Mouse (Mus musculus) embryonic stem cell, embryonic (primary cell): ENCODE measurements at regions not wholly inside any gene's neighbourhood (a gene's known extent, or its start where the extent isn't known, plus 50 kb on each side); places are given as distances from the start of the nearest gene placed in this dataset.

Experiments
- CTCF ChIA-PET, 4 experiments: fragments of 300-600 bp in 2 of 4; fragments of 350-600 bp in 2 of 4; sonication (Branson Sonifier 250); formaldehyde crosslinking; loops; one replicate each; lab custom pipeline; 2022; ENCODE audit warnings: inconsistent platforms in 2 of 4; lab: Charles Lee
- POLR2A ChIA-PET, 4 experiments: fragments of 300-600 bp in 2 of 4; fragments of 350-600 bp in 2 of 4; sonication (Branson Sonifier 250); formaldehyde crosslinking; loops; one replicate each; lab custom pipeline; 2022; ENCODE audit warnings: antibody characterized with exemption in 4 of 4, inconsistent platforms in 1 of 4; lab: Charles Lee

DNA sequence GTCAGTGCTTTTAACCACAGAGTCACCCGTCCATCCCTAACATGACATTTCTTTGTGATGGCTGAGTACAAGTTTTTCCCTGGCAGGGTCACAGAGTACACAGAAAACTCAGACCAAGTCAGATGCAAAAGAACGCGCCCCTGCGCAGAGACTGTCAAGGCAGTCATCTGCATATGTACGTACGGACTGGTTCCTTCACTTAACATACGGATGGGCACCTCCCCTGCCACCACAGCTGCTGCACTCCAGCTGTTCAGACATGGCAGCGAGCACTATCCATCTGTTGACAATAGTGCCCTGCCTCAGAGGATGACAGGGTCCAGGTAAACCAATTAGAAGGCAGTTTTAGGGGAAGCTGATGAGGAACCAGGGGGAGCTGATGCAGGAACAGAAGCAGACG lies 63.3 kb upstream of the Sulf2 start:
- ChIA-PET POLR2A (interaction anchor here in 3 of 4 experiments (1.0 to 3.4 kb wide), 21 partner anchors 7 to 181 kb away, joined by 3 to 24 read pairs (median 4); partner anchors contain the start of gene Sulf2 (in 1 of the 3)), CTCF (no interaction called here)

DNA sequence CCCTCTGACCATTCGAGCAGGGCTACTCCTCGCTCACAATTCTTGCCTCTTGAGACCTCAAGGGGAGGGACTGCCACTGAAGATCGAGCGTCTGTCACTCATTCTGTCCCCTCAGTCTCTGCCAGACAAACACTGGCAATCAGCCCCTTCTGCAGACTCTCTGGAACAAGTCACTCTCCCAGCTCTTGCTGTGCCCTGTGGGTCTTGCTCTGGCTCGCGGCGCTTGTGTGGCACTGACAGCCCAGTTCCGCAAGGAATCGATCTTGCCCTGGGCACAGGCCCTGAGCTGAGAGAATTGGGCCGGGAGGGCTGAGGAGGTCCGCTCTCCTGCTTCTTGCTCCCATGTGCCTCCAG lies 61.0 kb upstream of the Sulf2 start:
- ChIA-PET CTCF (interaction anchor here in 3 of 4 experiments (0.6 to 1.7 kb wide), 4 partner anchors 32 to 223 kb away, joined by 3 to 6 read pairs (median 3); no protein-coding TSS in a partner anchor), POLR2A (interaction anchor here (0.5 to 7.2 kb wide), 36 partner anchors 10 to 355 kb away, joined by 3 to 73 read pairs (median 5); partner anchors contain the start of gene Sulf2 (in 2 of the 4))

DNA sequence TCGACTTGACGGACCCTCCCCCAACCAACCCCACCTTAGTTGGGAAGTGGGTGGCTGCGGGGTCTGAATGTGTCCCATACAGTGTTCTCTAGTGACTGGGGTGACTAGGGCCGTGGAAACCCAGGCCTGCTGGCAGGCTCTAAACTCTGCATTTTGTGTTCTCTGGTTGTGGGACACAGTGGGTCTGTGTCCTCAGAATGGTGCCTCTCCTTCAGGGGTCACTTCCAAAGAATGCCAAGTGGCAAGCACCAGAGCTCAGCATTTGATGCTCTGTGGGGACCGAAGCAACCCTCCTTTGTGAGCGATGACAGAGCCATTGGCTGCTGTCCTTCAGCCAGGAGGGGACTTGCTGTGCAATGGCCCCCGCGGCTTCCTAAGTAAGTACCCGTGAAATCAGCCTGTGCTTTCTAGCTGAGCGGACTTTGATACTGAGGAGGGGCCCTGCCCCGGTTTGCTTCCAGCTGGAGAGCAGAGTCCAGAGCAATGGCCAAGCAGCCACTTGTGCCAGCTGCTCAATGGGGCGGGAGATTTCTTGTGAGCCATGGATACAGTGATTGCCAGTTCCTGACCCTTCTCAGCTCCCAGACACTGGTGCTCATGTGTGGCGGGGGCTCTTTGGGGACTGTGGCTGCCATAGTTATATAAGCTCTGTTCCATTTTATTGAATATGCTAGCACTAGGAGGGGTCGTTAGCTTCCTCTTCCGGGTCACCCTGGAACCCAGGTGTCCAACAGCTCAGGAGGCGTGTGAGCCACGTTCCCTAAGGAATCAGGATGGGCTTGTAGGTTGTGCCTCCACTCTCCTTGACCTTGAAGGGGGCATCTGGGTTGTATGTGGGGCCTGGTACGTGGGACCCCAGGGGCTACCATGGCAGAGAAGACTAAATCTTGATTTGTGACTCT lies 60.4 kb upstream of the Sulf2 start:
- CTCF ChIA-PET: interaction anchor here in 3 of 4 experiments (0.6 to 1.7 kb wide), 5 partner anchors 31 to 224 kb away, joined by 3 to 6 read pairs (median 3); no protein-coding TSS in a partner anchor
- POLR2A ChIA-PET: interaction anchor here (0.5 to 7.2 kb wide), 50 partner anchors 9 to 588 kb away, joined by 3 to 73 read pairs (median 4); partner anchors contain the start of gene Sulf2 (in 3 of the 4)

DNA sequence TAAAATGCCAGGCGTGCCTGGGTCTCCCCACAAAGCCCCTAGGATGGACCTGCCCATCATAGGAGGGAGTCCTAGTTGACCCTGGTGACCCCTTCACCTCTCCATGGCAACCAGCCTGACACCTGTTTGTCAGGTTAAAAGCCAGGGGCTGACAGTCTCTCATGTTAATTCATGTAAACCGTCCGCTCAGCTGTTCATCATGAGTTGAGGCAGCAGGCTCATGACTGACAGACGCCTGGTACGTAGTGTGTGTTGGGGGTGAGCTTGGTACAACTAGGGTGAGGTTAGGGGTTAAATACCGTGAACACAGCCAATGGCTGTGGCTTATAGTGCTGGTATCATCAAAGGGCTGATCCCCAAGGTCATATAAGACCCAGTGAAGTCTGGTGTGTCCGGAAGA lies 59.7 kb upstream of the Sulf2 start:
- POLR2A ChIA-PET: interaction anchor here in 3 of 4 experiments (0.6 to 7.2 kb wide), 34 partner anchors 8 to 246 kb away, joined by 3 to 73 read pairs (median 5); partner anchors contain the start of gene Sulf2 (in 3 of the 3)

DNA sequence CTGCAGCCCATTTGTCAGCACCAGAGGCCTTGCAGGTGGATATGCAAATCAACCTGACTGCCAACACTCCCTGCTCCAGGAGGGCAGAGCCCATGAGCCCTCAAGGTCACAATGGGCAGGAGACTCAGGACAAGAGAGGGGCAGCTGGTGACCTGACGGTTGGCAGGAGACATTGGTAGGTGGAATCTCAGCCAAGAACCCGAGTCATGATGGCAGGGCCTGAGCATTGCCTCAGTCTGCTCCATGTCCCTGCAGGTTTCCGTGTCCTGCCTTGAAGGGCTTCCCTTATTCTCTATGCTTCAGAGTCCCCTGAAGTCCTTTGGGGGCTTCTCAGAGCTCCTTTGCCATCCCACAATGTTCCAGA lies 51.7 kb upstream of the Sulf2 start:
- ChIA-PET CTCF (no interaction called here), POLR2A (interaction anchor here (0.7 to 1.2 kb wide), 7 partner anchors 8 to 211 kb away, joined by 3 to 5 read pairs (median 3); no protein-coding TSS in a partner anchor)

More for the DNA sequence above, 59.7 kb upstream of the Sulf2 start:
- CTCF ChIA-PET: interaction anchor here in 1 of 4 experiments (1.0 kb wide), 1 partner anchor 225 kb away, joined by 4 read pairs; no protein-coding TSS in a partner anchor

DNA sequence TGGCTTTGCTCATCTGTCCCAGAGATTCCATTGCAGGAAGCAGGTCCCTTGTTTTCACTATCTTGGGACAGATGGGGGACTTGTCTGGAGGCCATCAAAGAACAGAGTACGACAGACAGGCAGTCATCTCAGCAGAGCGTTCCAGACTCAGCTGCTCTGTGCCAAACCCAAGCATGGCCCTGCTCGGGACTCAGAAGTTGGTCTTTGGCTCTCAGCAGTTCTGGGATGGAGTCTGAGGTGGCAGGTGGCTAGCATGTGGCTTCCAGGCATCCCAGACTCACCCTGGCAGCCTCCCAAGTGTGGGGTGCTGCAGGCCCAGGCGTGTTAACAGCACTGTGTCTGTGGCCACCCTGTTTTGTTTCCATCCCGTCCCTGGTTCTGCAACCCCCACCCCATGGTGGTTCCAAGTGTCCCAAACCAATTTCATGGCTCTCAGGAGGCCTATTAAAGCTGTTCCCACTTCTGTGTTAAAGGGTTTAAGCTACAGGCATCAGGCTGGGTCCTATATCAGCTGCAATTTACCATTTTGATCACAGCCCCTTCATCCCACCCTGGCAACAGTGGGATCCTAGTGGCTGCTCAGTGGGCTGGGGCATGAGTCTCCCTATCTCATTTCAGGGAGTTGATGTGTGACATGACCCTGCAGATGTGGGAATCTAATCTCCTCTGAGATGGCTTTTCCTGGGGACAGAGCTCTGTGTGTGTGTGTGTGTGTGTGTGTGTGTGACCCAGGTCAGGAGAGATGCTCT lies 51.1 kb upstream of the Sulf2 start:
- POLR2A ChIA-PET: interaction anchor here (0.7 to 1.2 kb wide), 8 partner anchors 8 to 212 kb away, joined by 3 to 5 read pairs (median 3); no protein-coding TSS in a partner anchor
- CTCF ChIA-PET: no interaction called here
